Mouse (Mus musculus): ENCODE results near the gene Zfp446.

DNA sequence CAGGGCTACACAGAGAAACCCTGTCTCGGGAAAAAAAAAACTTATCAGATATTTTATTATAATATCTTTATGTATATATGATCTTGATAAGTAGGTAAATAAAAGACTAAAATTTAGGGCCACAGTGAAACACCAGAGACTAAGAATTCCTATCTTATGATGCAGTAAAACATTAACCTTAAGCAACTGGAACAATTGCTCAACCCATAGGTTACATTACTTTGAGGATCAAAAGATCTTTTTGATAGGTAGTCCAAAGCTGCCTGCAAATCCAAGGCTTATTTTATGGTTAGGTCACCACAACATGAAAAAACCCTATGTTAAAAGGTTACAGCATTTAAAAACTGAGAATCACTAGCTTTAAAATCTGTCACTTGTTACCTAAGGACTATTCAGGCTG is 23.9 kb downstream of the Zfp446 start:
- TF ChIP-seq CTCF (IDR thresholded peaks at IDR 0.05; ENCODE audit: borderline replicate concordance, control insufficient read depth, extremely low read depth, insufficient read depth, low read length, poor library complexity) (no peak), POLR2A (IDR thresholded peaks at IDR 0.05; ENCODE audit: control insufficient read depth, extremely low read depth, insufficient read depth, low read length, poor library complexity) (no peak)
